In genomic region chr14:59807528-59808300, GRCm38 (mm10) we compare ENCODE assay signal across 21 mouse cellular contexts.
DNase-seq lines count a peak whose midpoint lies in the region; ATAC-seq lines count a peak whose summit lies in the region.
"Had no signal": no experiment of that assay in that cellular context is flagged by ENCODE, and none has a peak within 500 bp of the region (broad histone marks: within the 10 kb centered on the region; RNA-seq: fewer than 3 reads in every experiment).

No protein-coding gene starts in this region.

- H3K27me3 ChIP-seq in intestine, embryonic 16.5 days (replicated peaks; ENCODE audit: control insufficient read depth, insufficient read depth, low read length): no peaks in the 10 kb centered on the region
- no peaks in the 10 kb centered on the region for H3K27me3 ChIP-seq in limb, embryonic 12.5 days
- H3K27me3 ChIP-seq in stomach, embryonic 16.5 days (ENCODE audit: control insufficient read depth, insufficient read depth, low read length): no peaks in the 10 kb centered on the region
- H3K27me3 ChIP-seq in hindbrain, embryonic 11.5 days (ENCODE audit: control insufficient read depth, insufficient read depth, low read length): no peaks in the 10 kb centered on the region
- H3K27me3 ChIP-seq: CH12.LX; hindbrain, embryonic 13.5 days; midbrain, embryonic 12.5 days had no signal

- no peak overlapping the region for H3K27ac ChIP-seq in intestine, embryonic 16.5 days (ENCODE audit: low read length)
- peak overlapping the region; percentile 45; the same call in 1 of the 2 replicates for H3K27ac ChIP-seq in limb, embryonic 12.5 days
- H3K27ac ChIP-seq in stomach, embryonic 16.5 days (ENCODE audit: low read length): peak overlapping the region; percentile 76
- H3K27ac ChIP-seq in hindbrain, embryonic 11.5 days (ENCODE audit: low read depth, low read length): no peak overlapping the region
- H3K27ac ChIP-seq: hindbrain, embryonic 13.5 days; layer of hippocampus, adult 2 months; liver, embryonic 14.5 days; midbrain, embryonic 12.5 days had no signal

- no peak overlapping the region for H3K4me2 ChIP-seq in intestine, embryonic 16.5 days (ENCODE audit: low read depth, low read length)
- no peak overlapping the region for H3K4me2 ChIP-seq in limb, embryonic 12.5 days
- no peak overlapping the region for H3K4me2 ChIP-seq in stomach, embryonic 16.5 days (ENCODE audit: low read depth, low read length)
- H3K4me2 ChIP-seq in hindbrain, embryonic 11.5 days (replicated peaks; ENCODE audit: low read depth, low read length): no peak overlapping the region
- H3K4me2 ChIP-seq: hindbrain, embryonic 13.5 days; midbrain, embryonic 12.5 days had no signal

- WGBS in intestine, embryonic 16.5 days: 45% methylated on average over 7 of the region's 7 CpGs
- 54% methylated on average over 7 of the region's 7 CpGs for WGBS in limb, embryonic 12.5 days
- WGBS in stomach, embryonic 16.5 days: 37% methylated on average over 7 of the region's 7 CpGs
- WGBS in hindbrain, embryonic 11.5 days: 76% methylated on average over 7 of the region's 7 CpGs

- H3K9me3 ChIP-seq in intestine, embryonic 16.5 days (ENCODE audit: control insufficient read depth, low read length): no peaks in the 10 kb centered on the region
- 0 out of 2 replicates have a peak, but pooled peaks cover 5% of the 10 kb centered on the region for H3K9me3 ChIP-seq in limb, embryonic 12.5 days
- H3K9me3 ChIP-seq in stomach, embryonic 16.5 days (replicated peaks; ENCODE audit: control insufficient read depth, low read length): no peaks in the 10 kb centered on the region
- no peaks in the 10 kb centered on the region for H3K9me3 ChIP-seq in hindbrain, embryonic 11.5 days (ENCODE audit: control insufficient read depth, low read length)
- H3K9me3 ChIP-seq: hindbrain, embryonic 13.5 days had no signal

- peak; percentile 42 for DNase-seq in embryo, embryonic 10.5 days (ENCODE audit: low spot score)
- DNase-seq in embryo, embryonic 9.5 days (ENCODE audit: extremely low spot score): no peak
- no peak for DNase-seq in testis, postnatal 14 days (ENCODE audit: low spot score)
- DNase-seq in hindbrain, embryonic 11.5 days (ENCODE audit: low spot score): no peak
- DNase-seq: cerebellum, postnatal 36 days; gastrocnemius, postnatal 25 days; kidney, adult 8-10 months; lung, postnatal 10 days; thymus, adult 18-20 months; thymus, postnatal 4 days had no signal

- no peaks in the 10 kb centered on the region for H3K36me3 ChIP-seq in intestine, embryonic 16.5 days (ENCODE audit: control insufficient read depth, insufficient read depth, low read length)
- H3K36me3 ChIP-seq in limb, embryonic 12.5 days: no peaks in the 10 kb centered on the region
- H3K36me3 ChIP-seq in stomach, embryonic 16.5 days (ENCODE audit: control insufficient read depth, insufficient read depth, low read length): no peaks in the 10 kb centered on the region
- no peaks in the 10 kb centered on the region for H3K36me3 ChIP-seq in hindbrain, embryonic 11.5 days (ENCODE audit: control insufficient read depth, insufficient read depth, low read length)
- H3K36me3 ChIP-seq: forebrain, embryonic 10.5 days; G1E; hindbrain, embryonic 13.5 days; midbrain, embryonic 12.5 days had no signal

- no peak overlapping the region for H3K9ac ChIP-seq in intestine, embryonic 16.5 days (ENCODE audit: low read depth, low read length)
- no peak overlapping the region for H3K9ac ChIP-seq in limb, embryonic 12.5 days (replicated peaks)
- H3K9ac ChIP-seq in stomach, embryonic 16.5 days (ENCODE audit: low read length): no peak overlapping the region
- no peak overlapping the region for H3K9ac ChIP-seq in hindbrain, embryonic 11.5 days (ENCODE audit: low read depth, low read length)
- H3K9ac ChIP-seq: hindbrain, embryonic 13.5 days; liver, embryonic 14.5 days; midbrain, embryonic 12.5 days had no signal

- ATAC-seq in intestine, embryonic 16.5 days: peak; percentile 74
- no peak for ATAC-seq in limb, embryonic 12.5 days (ENCODE audit: insufficient number of reproducible peaks, insufficient read depth, low FRiP score, low TSS enrichment, low read depth)
- peak; percentile 83 for ATAC-seq in stomach, embryonic 16.5 days (ENCODE audit: insufficient read depth, low FRiP score)
- ATAC-seq in hindbrain, embryonic 11.5 days (ENCODE audit: low FRiP score): no peak
- ATAC-seq: Patski had no signal

- peaks cover 12% of the 10 kb centered on the region for H3K4me1 ChIP-seq in intestine, embryonic 16.5 days (ENCODE audit: control insufficient read depth, insufficient read depth, low read length)
- H3K4me1 ChIP-seq in limb, embryonic 12.5 days (replicated peaks): peaks cover 42% of the 10 kb centered on the region
- H3K4me1 ChIP-seq in stomach, embryonic 16.5 days (ENCODE audit: control insufficient read depth, insufficient read depth, low read length): peaks cover 7% of the 10 kb centered on the region
- no peaks in the 10 kb centered on the region for H3K4me1 ChIP-seq in hindbrain, embryonic 11.5 days (replicated peaks; ENCODE audit: control insufficient read depth, insufficient read depth, low read length)
- H3K4me1 ChIP-seq: midbrain, embryonic 12.5 days had no signal

- H3K4me3 ChIP-seq in intestine, embryonic 16.5 days (ENCODE audit: low read length): no peak overlapping the region
- no peak overlapping the region for H3K4me3 ChIP-seq in limb, embryonic 12.5 days (replicated peaks)
- no peak overlapping the region for H3K4me3 ChIP-seq in stomach, embryonic 16.5 days (replicated peaks; ENCODE audit: low read length)
- H3K4me3 ChIP-seq in hindbrain, embryonic 11.5 days (ENCODE audit: low read depth, low read length): no peak overlapping the region
- H3K4me3 ChIP-seq: forebrain, embryonic 10.5 days; hindbrain, embryonic 13.5 days; layer of hippocampus, adult 2 months; midbrain, embryonic 12.5 days had no signal

Comparison
In these comparisons a context has a peak if more than half of its experiments do, and no peak if none do; other contexts are left out.
1. ATAC-seq: peak in intestine, embryonic 16.5 days (single experiment) and stomach, embryonic 16.5 days (single experiment); none in limb, embryonic 12.5 days (single experiment) and hindbrain, embryonic 11.5 days (single experiment).
2. H3K27ac ChIP-seq: peak in limb, embryonic 12.5 days (single experiment) and stomach, embryonic 16.5 days (single experiment); none in intestine, embryonic 16.5 days (single experiment) and hindbrain, embryonic 11.5 days (single experiment).